Mouse (Mus musculus) cortical plate, adult 2 months (tissue): Measurements from ENCODE around the gene 4930583I09Rik. TPM values are rescaled to one million over a fixed set of nuclear protein-coding genes. Genes with fewer than 3 reads are reported as not detected.

Source experiments
- H3K27ac ChIP-seq: fragments of 200-500 bp; 2 replicates; pipeline ENCODE4 v1.5.1; 2012; ENCODE audit warnings: low read length, control low read depth, inconsistent platforms; ENCODE audit not compliant: insufficient read depth
- H3K4me1 ChIP-seq: fragments of 200-500 bp; 2 replicates; pipeline ENCODE4 v1.6.1; 2011; ENCODE audit warnings: low read length; ENCODE audit not compliant: control insufficient read depth, insufficient read depth
- H3K4me3 ChIP-seq: fragments of 200-500 bp; 2 replicates; pipeline ENCODE4 v1.5.1; 2011; ENCODE audit warnings: mild to moderate bottlenecking, low read length, control low read depth; ENCODE audit not compliant: insufficient read depth
- CTCF ChIP-seq: fragments of 200-500 bp; IDR thresholded peaks from 2 replicates; pipeline ENCODE4 v1.5.1; 2011; ENCODE audit warnings: mild to moderate bottlenecking, control low read depth, low read length; ENCODE audit not compliant: insufficient read depth; ENCODE audit errors: extremely low read depth
- POLR2A ChIP-seq: fragments of 200-500 bp; IDR thresholded peaks from 2 replicates; pipeline ENCODE4 v1.6.1; 2011; ENCODE audit warnings: mild to moderate bottlenecking, low read length, control low read depth; ENCODE audit not compliant: insufficient read depth; ENCODE audit errors: extremely low read depth
- polyA plus RNA-seq: library from polyadenylated mRNA; depleted of rRNA; stranded (reverse); fragments of >200 nt; gene quantifications from 2 replicates; pipeline ENCODE4 v1.2.3, GENCODE M21; 2012

The 4930583I09Rik gene
- polyA plus RNA-seq, 1 experiment, result not detected

DNA sequence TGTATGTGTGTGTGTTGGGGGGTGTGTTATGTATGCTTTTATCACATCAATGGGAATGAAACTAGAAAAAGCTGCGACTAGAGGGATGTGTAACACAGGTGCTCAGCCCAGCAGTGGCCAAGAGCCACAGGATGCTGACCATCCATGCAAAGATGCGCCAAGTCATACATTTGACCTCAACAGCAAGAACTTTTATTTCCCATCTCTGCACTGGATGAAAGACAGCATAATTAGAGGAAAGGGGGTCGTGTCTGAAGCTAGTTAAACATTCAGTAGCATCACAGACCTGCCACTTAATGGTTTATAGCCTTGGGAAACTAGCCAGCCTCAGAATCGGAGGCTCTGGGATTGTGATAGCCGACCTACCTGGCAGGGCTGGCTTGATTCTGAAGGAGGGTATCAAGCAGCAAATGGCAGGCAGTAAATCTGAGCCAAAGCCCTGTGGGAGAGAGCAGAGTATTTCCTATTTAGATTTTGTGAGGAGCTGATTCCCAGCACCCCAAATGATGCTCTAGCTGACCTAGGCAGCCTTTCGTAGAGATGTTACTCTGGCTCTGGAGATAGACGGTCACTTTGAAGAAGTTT, 1.9 kb downstream of the 4930583I09Rik start:
- H3K27ac ChIP-seq, result no peak overlapping the region
- H3K4me3 ChIP-seq, result no peak overlapping the region
- H3K4me1 ChIP-seq, result peaks cover 2% of the 10 kb centered on the region; the same call in 1 of the 2 replicates
- no peak for TF ChIP-seq CTCF
- TF ChIP-seq POLR2A, result no peak

DNA sequence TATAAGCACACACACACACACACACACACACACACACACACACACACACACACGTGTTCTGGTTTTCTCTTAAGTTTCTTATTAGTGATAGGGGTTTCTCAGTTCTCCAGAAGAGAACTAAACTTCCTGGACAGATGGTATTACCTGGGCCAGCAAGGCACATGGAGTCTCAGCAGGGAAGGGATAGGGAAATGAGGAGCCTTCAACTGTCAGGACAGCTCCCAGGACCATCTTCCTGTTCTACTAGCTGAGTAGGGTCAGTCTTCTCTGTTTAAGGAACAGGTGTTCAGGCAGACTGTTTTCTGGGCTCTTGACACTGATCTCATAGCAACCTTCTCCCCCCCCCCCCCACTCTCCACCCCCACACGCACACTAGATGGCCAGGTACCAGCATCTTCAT, 2.8 kb downstream of the 4930583I09Rik start:
- Histone ChIP-seq H3K4me1 (peaks cover 4% of the 10 kb centered on the region; the same call in 1 of the 2 replicates), H3K27ac (no peak overlapping the region), H3K4me3 (no peak overlapping the region)
- TF ChIP-seq POLR2A (no peak), CTCF (no peak)

DNA sequence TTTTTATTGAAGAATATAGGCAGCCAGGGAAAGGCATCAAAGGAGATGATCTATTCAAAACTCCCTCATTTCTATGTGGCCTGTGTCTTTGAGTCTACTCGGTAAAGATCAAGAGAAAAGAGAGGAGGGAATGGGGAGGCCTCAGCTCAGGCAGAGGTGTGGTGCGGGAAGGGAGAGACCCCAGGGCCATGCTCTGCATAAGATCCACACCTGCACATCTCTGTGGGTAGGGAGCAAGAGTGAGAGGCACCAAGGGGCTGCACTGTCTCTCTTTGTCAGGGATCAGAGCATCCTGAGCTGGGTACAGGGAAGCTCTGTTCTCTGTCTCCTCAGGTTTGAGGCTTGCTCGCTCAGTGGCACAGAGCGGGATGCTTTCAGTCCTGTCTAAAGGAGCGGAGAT, 8.4 kb downstream of the 4930583I09Rik start:
- H3K27ac ChIP-seq, result no peak overlapping the region
- H3K4me1 ChIP-seq, result peaks cover 2% of the 10 kb centered on the region; the same call in 1 of the 2 replicates
- H3K4me3 ChIP-seq, result no peak overlapping the region
- TF ChIP-seq CTCF, result no peak
- TF ChIP-seq POLR2A, result no peak

DNA sequence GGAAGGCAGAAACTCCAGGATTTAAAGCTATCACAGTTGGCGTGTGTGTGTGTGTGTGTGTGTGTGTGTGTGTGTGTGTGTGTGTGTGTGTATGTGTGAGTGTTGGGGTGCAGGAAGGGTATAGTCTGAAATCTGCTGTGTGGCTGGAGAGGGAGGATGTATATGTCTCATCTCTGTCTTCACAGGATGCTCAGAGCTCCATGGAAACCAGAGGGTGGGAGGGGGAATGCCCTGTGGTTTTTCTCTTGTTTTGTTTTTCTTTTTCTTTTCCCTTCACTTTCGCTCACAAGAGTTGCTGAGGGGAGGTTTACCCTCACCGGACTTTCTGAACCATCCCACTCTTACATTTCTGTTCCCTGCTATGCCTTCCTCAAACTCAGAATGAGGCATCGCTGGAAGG, 9.0 kb downstream of the 4930583I09Rik start:
- H3K27ac ChIP-seq, result no peak overlapping the region
- TF ChIP-seq POLR2A (no peak), CTCF (no peak)

DNA sequence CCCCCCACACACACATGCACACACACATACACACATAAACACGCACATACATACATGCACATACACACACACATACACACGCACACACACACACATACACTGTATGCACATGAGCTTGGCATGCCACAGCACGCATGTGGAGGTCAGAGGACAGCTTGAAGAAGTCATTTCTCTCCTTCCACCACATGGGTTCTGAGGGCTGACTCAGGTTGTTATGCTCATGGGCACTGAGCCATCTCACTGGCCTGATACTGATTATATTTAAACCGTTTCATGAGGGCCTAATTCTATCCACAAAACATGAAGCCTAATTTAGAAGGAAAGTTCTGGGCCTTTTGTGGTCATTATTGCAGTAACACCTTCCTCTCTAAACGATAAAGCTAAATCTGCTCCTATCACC, 13.3 kb downstream of the 4930583I09Rik start:
- TF ChIP-seq POLR2A, result no peak
- TF ChIP-seq CTCF, result no peak
- no peak overlapping the region for H3K4me3 ChIP-seq
- no peak overlapping the region for H3K27ac ChIP-seq
- no peaks in the 10 kb centered on the region for H3K4me1 ChIP-seq

More for the DNA sequence above, 9.0 kb downstream of the 4930583I09Rik start:
- peaks cover 2% of the 10 kb centered on the region; the same call in 1 of the 2 replicates for H3K4me1 ChIP-seq
- H3K4me3 ChIP-seq, result no peak overlapping the region

DNA sequence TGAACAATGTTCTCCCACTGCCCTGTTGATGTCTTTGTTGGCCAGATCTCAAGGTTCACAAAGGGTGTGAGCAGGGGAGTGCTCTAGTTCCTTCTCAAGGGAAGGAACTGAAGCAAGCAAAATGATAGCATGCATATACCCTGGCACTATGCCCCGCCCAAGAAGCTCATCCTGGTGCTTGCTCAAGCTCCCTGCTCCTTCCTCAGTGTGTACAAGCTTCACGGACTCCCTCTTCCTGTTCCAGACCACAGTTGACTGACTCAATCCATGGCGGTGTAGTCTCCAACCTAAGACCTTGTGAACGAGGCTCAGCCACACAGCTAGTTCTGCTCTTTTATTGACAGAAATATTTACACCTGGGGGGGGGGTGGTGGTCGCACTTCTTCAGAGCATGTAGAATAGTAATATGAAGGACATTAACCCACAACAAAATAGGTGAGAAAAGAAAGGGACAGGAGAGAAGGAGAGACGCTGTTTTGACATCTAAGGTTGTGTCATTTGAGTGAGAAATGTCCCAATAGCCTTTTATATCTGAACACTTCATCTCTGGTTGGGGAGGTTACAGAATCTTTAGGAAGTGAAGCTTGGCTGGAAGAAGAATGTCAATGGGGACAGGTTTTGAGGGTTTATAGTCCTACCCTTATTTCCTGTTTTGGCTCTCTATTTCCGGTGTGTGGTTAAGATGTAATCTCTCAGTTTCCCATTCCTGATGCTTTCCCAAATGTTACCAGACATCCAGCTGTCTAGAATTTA, 14.9 kb downstream of the 4930583I09Rik start:
- H3K27ac ChIP-seq, result no peak overlapping the region
- H3K4me3 ChIP-seq, result no peak overlapping the region
- H3K4me1 ChIP-seq, result no peaks in the 10 kb centered on the region
- TF ChIP-seq CTCF (no peak), POLR2A (no peak)

DNA sequence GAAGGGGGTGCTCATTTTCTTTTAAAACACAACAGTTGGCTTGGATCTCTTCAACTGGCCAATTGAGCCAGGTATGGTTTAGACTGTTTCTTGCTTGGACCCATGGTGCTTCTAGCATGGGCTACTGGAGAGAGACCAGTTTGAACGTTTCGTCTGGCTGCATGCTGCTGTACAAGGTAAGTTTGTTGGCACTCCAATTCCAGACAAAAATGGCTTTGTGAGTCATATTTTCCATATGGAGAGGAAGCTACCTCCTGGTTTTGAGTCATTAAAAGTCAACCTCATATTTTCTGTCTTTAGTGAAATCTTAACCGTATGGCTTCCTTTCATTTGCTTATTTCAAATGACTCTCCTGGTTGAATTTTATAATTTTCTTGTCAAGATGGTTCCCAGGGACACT, 19.6 kb downstream of the 4930583I09Rik start:
- H3K27ac ChIP-seq, result no peak overlapping the region
- H3K4me3 ChIP-seq, result no peak overlapping the region
- TF ChIP-seq POLR2A (no peak), CTCF (no peak)
- no peaks in the 10 kb centered on the region for H3K4me1 ChIP-seq

DNA sequence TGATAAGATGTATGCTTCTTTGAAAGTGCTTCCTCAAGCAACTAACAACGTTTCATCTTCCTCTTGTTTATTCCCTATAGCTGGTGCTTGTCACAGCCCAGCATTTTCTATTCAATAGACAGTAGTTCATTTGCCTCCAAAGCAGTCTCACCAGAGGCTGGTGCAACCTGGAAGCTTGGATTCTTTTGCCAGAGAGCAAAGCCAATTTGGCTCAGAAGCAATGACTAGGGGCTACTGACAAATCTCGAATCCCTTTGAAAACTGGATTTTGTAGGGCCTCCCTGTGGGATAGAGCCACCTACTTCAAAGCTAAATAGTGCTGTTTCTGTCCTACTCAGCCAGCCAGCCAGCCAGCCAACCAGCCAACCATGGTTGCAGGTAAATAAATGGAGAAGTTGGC, 20.1 kb downstream of the 4930583I09Rik start:
- H3K4me1 ChIP-seq, result no peaks in the 10 kb centered on the region
- TF ChIP-seq CTCF, result no peak
- TF ChIP-seq POLR2A, result no peak
- H3K27ac ChIP-seq, result no peak overlapping the region
- no peak overlapping the region for H3K4me3 ChIP-seq

DNA sequence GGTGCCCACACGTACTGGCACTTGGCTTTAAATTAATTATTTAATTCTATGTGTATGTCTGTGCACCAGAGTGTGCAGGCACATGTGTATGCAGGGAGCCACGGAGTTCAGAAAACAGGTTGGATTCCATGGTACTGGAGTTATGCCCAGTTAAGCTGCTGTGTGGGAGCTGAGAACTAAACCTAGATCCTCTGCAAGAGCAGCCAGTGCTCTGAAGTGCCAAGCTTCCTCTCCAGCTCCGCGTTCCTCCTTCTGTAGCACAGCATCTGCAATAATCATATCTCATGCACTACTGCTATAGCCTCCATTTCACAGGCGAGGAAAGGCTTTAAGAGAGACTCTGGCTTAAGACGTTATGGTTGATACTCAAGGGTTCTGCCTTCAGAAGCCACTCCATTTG, 22.3 kb downstream of the 4930583I09Rik start:
- H3K4me3 ChIP-seq, result no peak overlapping the region

DNA sequence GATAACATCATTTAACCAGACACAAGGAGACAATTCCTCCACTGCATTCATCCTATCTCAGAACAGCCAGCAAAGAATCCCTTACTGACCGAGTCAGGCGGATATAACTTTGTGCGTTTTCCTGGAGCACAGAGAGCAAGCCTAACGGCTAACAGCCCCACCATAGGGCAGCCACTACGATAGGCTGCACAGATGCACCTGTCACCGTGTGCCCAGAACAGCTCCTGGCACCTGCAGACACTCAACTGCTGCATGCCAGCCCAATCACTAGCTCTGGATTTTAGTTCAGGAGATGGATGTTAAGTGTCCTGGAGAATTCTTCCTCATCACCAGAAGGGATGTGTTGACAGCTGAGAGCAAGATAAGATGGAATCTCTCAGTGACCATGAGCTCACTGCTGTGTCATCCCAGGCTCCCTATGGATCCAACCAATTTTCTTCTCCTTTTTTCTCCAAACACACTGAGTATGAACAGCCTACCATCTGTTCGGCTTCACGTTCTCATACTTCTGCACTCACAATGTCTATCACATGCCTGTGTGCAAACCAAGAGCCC, 29.8 kb downstream of the 4930583I09Rik start:
- no peak overlapping the region for H3K27ac ChIP-seq
- H3K4me1 ChIP-seq, result no peaks in the 10 kb centered on the region
- no peak overlapping the region for H3K4me3 ChIP-seq
- TF ChIP-seq CTCF, result no peak
- TF ChIP-seq POLR2A, result no peak

More for the DNA sequence above, 22.3 kb downstream of the 4930583I09Rik start:
- no peak for TF ChIP-seq POLR2A
- no peak for TF ChIP-seq CTCF
- Histone ChIP-seq H3K27ac (no peak overlapping the region), H3K4me1 (no peaks in the 10 kb centered on the region)

DNA sequence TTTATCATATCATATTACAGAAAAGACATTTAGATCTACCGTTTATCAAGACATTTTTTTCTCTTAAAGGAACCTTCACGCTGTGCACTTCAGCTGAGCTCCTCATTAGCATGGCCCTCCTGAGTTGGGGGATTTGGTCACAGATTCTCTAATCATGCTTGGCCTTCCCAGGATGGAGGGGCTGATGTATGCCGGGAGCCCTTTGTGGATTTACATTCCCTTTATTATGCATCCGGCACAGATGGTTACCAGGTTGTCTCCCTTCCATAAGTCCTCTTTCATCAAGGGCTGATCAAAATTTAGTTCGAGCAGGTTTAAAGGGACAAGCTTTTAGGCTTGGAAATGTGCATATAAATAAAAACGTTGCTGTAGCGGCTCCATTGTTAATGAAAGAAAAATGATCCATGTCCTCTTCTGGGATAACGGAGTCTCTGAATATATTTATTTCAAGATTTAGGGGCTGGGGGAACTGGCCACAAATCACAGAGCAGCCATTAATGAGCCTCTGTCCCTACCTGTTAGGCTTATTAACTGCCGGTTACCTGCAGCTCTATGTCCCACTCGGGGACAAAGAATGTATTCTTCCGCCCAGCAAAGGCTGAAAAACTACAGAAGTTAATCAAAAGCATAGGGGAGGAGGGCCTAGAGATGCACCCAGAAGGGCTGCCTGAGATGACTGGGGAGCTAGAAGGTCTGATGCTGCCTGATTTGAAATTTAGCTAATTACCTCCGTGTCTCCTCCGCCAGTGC, 31.3 kb downstream of the 4930583I09Rik start:
- Histone ChIP-seq H3K4me1 (no peaks in the 10 kb centered on the region), H3K27ac (no peak overlapping the region), H3K4me3 (no peak overlapping the region)
- TF ChIP-seq POLR2A (no peak), CTCF (no peak)
